Comparison of ENCODE assay signal across 33 mouse cellular contexts in genomic region chr4:96188671-96189070, GRCm38 (mm10). TPM values are rescaled to one million over a fixed set of nuclear protein-coding genes. Genes with fewer than 3 reads are reported as not detected.
"Had no signal": no experiment of that assay in that cellular context is flagged by ENCODE, and none has a peak within 500 bp of the region (broad histone marks: within the 10 kb centered on the region; RNA-seq: fewer than 3 reads in every experiment).

No protein-coding gene starts in this region.

RNA-seq across cellular contexts. Expression of gene Cyp2j12, which starts 47.7 kb away (rescaled TPM):
- total RNA-seq: common myeloid progenitor, adult 5-6 weeks; forebrain, postnatal 0 days; gastrocnemius, adult 18-20 months; gastrocnemius, adult 2 months; gastrocnemius, adult 8-10 months; gastrocnemius, postnatal 25 days; gastrocnemius, postnatal 36 days; gastrocnemius, postnatal 4 days; granulocyte monocyte progenitor cell, adult 5-6 weeks; heart, adult 18-20 months; heart, adult 2 months; heart, adult 8-10 months had no signal
- polyA plus RNA-seq: embryonic facial prominence, embryonic 10.5 days; embryonic facial prominence, embryonic 11.5 days; embryonic facial prominence, embryonic 12.5 days; embryonic facial prominence, embryonic 13.5 days; embryonic facial prominence, embryonic 14.5 days; embryonic facial prominence, embryonic 15.5 days; erythroblast, embryonic 14.5 days; forebrain, embryonic 10.5 days; forebrain, embryonic 11.5 days; forebrain, embryonic 12.5 days; forebrain, embryonic 13.5 days; forebrain, embryonic 14.5 days; forebrain, embryonic 15.5 days; forebrain, embryonic 16.5 days; forebrain, postnatal 0 days; gonadal fat pad, adult 2 months; heart, adult 2 months; heart, embryonic 10.5 days; heart, embryonic 11.5 days had no signal

RNA-seq across cellular contexts. Expression of gene Cyp2j7, which starts 47.8 kb away (rescaled TPM):
- total RNA-seq: common myeloid progenitor, adult 5-6 weeks; forebrain, postnatal 0 days; gastrocnemius, adult 18-20 months; gastrocnemius, adult 2 months; gastrocnemius, adult 8-10 months; gastrocnemius, postnatal 10 days; gastrocnemius, postnatal 14 days; gastrocnemius, postnatal 25 days; gastrocnemius, postnatal 36 days; gastrocnemius, postnatal 4 days; granulocyte monocyte progenitor cell, adult 5-6 weeks; heart, adult 18-20 months; heart, adult 2 months; heart, adult 8-10 months had no signal
- polyA plus RNA-seq: cortical plate, adult 2 months; embryonic facial prominence, embryonic 10.5 days; embryonic facial prominence, embryonic 11.5 days; embryonic facial prominence, embryonic 12.5 days; embryonic facial prominence, embryonic 13.5 days; embryonic facial prominence, embryonic 14.5 days; embryonic facial prominence, embryonic 15.5 days; erythroblast, embryonic 14.5 days; forebrain, embryonic 10.5 days; forebrain, embryonic 11.5 days; forebrain, embryonic 12.5 days; forebrain, embryonic 13.5 days; forebrain, embryonic 14.5 days; forebrain, embryonic 15.5 days; forebrain, embryonic 16.5 days; forebrain, postnatal 0 days; frontal cortex, adult 2 months; gonadal fat pad, adult 2 months; heart, adult 2 months; heart, embryonic 10.5 days; heart, embryonic 11.5 days had no signal
